Mouse (Mus musculus): ENCODE measurements around the gene Junb. TPM values are rescaled to one million over a fixed set of nuclear protein-coding genes. Genes with fewer than 3 reads are reported as not detected.

Gene Junb
- total and polyA plus RNA-seq, 3 experiments, result 41.6 to 72.7 TPM; not detected in 1

DNA sequence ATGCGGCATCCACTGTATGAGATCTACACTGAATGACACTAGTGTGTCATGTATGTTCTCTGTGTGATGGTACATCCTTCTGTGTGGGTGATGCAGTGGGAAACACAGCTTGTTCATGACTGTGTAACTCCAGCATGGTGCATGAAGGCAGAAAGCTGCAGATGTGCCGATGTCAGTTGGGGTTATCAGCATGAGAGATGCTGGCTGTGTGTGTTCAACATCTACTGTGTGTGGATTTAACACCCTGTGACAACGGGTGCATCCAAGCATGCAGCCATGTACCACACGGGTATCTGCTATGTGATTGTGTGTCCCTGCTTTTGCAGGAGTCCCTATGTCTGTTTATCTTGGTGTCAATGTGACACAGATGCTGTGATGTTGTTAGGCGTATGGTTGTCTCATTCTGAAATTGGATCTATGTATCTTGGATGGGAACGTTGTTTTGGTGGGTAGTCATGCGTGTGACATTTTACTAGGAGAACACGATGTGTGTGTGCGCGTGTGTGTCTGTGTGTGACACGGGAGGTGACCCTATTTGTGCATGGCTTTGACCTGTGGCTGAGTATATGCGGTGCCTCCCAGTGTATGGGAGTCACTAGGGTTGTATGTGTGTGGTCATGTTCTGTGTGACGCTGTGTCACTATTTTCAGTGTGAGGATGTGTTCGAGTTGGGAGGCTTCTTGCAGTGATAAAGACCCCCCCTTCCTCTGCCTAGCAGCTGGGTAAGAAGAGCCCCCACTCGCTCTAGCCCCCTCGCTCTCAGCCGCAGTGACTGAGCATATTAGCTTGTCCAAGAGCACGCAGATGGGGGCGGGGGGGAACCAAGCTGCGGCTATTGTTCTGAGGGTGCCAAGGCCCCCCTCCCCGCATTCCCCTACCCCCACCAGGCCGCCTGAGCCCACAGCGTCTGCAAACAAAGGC lies 42.2 kb downstream of the Junb start:
- H3K27ac ChIP-seq (ENCODE audit: control insufficient read depth, low read depth, low read length), result no peak overlapping the region
- peaks cover 0 to 26% of the 10 kb centered on the region in 2 experiments; a peak in 3 of 4 replicates for H3K4me1 ChIP-seq (ENCODE audit: control insufficient read depth in 1 of 2, insufficient read depth in 2 of 2, low read length in 2 of 2)
- no peaks in the 10 kb centered on the region for H3K27me3 ChIP-seq (ENCODE audit: control insufficient read depth in 1 of 2, insufficient read depth in 2 of 2, low read length in 2 of 2)
- H3K9ac ChIP-seq (ENCODE audit: control insufficient read depth, low read depth, low read length, poor library complexity, severe bottlenecking), result no peak overlapping the region
- no peaks in the 10 kb centered on the region for H3K9me3 ChIP-seq (replicated peaks; ENCODE audit: insufficient read depth, low read length)
- no peaks in the 10 kb centered on the region for H3K79me2 ChIP-seq (ENCODE audit: control insufficient read depth, insufficient read depth, low read length, poor library complexity)
- DNase-seq (ENCODE audit: low read depth, low spot score), result no peak
- H3K4me3 ChIP-seq (ENCODE audit: control insufficient read depth in 1 of 2, insufficient read depth in 1 of 2, low read depth in 2 of 2, low read length in 2 of 2), result peak overlapping the region in 1 of 2 experiments; percentile 56; a peak in 1 of 4 replicates
- H3K36me3 ChIP-seq (ENCODE audit: control insufficient read depth in 1 of 2, insufficient read depth in 2 of 2, low read length in 2 of 2), result peaks cover 0 to 13% of the 10 kb centered on the region in 2 experiments; a peak in 2 of 4 replicates
- TF ChIP-seq CHD1 (IDR thresholded peaks at IDR 0.05; ENCODE audit: low read depth, low read length) (no peak), EP300 (IDR thresholded peaks at IDR 0.05; ENCODE audit: low read depth in 1 of 2, low read length in 2 of 2) (no peak), JUND (IDR thresholded peaks at IDR 0.05; ENCODE audit: low read depth, low read length) (no peak), ZC3H11A (IDR thresholded peaks at IDR 0.05; ENCODE audit: low read depth, low read length) (no peak), MXI1 (IDR thresholded peaks at IDR 0.05; ENCODE audit: low read depth, low read length) (no peak), TAL1 (IDR thresholded peaks at IDR 0.05; ENCODE audit: low read length) (no peak), ZKSCAN1 (IDR thresholded peaks at IDR 0.05; ENCODE audit: low read depth, low read length) (no peak), TBP (IDR thresholded peaks at IDR 0.05; ENCODE audit: low read depth, low read length) (no peak), ZNF384 (IDR thresholded peaks at IDR 0.05; ENCODE audit: low read depth, low read length) (no peak)

GRCm38 (mm10) chr8:84935489-84935888 lies 43.0 kb downstream of the Junb start:
- no peaks in the 10 kb centered on the region for H3K79me2 ChIP-seq (ENCODE audit: control insufficient read depth, insufficient read depth, low read length, poor library complexity)
- no peak overlapping the region for H3K27ac ChIP-seq (ENCODE audit: control insufficient read depth, low read depth, low read length)
- peaks cover 0 to 13% of the 10 kb centered on the region in 2 experiments; a peak in 2 of 4 replicates for H3K36me3 ChIP-seq (ENCODE audit: control insufficient read depth in 1 of 2, insufficient read depth in 2 of 2, low read length in 2 of 2)
- TF ChIP-seq SMC3 (IDR thresholded peaks at IDR 0.05; ENCODE audit: low read depth, low read length) (no peak), TBP (IDR thresholded peaks at IDR 0.05; ENCODE audit: low read depth, low read length) (no peak), HCFC1 (IDR thresholded peaks at IDR 0.05; ENCODE audit: low read depth, low read length) (no peak), EP300 (IDR thresholded peaks at IDR 0.05; ENCODE audit: low read depth in 1 of 2, low read length in 2 of 2) (no peak), MXI1 (IDR thresholded peaks at IDR 0.05; ENCODE audit: low read depth, low read length) (no peak), RCOR1 (IDR thresholded peaks at IDR 0.05; ENCODE audit: low read depth, low read length) (no peak), MEF2A (IDR thresholded peaks at IDR 0.05; ENCODE audit: extremely low read depth, insufficient replicate concordance, low read depth, low read length, poor library complexity, severe bottlenecking) (no peak), USF1 (IDR thresholded peaks at IDR 0.05; ENCODE audit: low read depth, low read length) (no peak), USF2 (IDR thresholded peaks at IDR 0.05; ENCODE audit: borderline replicate concordance in 1 of 2, insufficient read depth in 1 of 2, low read depth in 1 of 2, low read length in 2 of 2) (no peak), E2F4 (IDR thresholded peaks at IDR 0.05; ENCODE audit: borderline replicate concordance, low read depth, low read length) (no peak), BHLHE40 (IDR thresholded peaks at IDR 0.05; ENCODE audit: borderline replicate concordance, low read depth, low read length) (no peak), GABPA (IDR thresholded peaks at IDR 0.05; ENCODE audit: low read depth, low read length) (no peak)
- H3K27me3 ChIP-seq (ENCODE audit: control insufficient read depth in 1 of 2, insufficient read depth in 2 of 2, low read length in 2 of 2), result no peaks in the 10 kb centered on the region
- H3K9ac ChIP-seq (ENCODE audit: control insufficient read depth, low read depth, low read length, poor library complexity, severe bottlenecking), result no peak overlapping the region
- no peak overlapping the region for H3K4me3 ChIP-seq (ENCODE audit: control insufficient read depth in 1 of 2, insufficient read depth in 1 of 2, low read depth in 2 of 2, low read length in 2 of 2)
- no peak for DNase-seq (ENCODE audit: low read depth, low spot score)
- no peaks in the 10 kb centered on the region for H3K9me3 ChIP-seq (replicated peaks; ENCODE audit: insufficient read depth, low read length)
- peaks cover 0 to 26% of the 10 kb centered on the region in 2 experiments; a peak in 3 of 4 replicates for H3K4me1 ChIP-seq (ENCODE audit: control insufficient read depth in 1 of 2, insufficient read depth in 2 of 2, low read length in 2 of 2)
